Mouse (Mus musculus): ENCODE data around the gene Tmem128. TPM values are rescaled to one million over a fixed set of nuclear protein-coding genes. Genes with fewer than 3 reads are reported as not detected.

Tmem128 gene
- total and polyA plus RNA-seq, 2 experiments from 2014 or later = 46.9 to 50.8 TPM

DNA sequence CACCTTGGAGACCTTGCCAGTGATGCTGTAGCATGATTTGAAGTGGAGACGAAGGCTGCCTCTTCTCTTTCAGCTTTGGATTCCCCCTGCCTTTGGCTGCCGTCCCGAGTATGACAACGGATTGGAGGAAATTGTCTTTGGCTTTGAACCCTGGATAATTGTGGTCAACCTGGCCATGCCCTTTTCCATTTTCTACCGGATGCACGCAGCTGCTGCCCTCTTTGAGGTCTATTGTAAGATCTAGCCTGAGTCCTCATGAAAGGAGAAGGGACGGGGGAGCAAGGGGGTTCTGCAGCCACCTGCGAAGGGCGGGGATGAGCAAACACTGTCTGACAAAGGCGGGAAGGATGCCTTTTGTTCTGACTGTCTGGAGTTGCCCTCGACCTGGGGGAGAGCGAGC, 42.7 kb downstream of the Tmem128 start:
- Histone ChIP-seq H3K4me3 (ENCODE audit: low read depth, low read length) (no peak overlapping the region), H3K27ac (ENCODE audit: low read depth) (no peak overlapping the region), H3K27me3 (ENCODE audit: control insufficient read depth, insufficient read depth, low read length) (no peaks in the 10 kb centered on the region), H3K9me3 (replicated peaks; ENCODE audit: control insufficient read depth, low read length) (no peaks in the 10 kb centered on the region), H3K9ac (replicated peaks; ENCODE audit: low read depth, low read length) (no peak overlapping the region), H3K36me3 (replicated peaks; ENCODE audit: control insufficient read depth, insufficient read depth, low read length) (no peaks in the 10 kb centered on the region), H3K4me2 (ENCODE audit: low read depth, low read length) (no peak overlapping the region), H3K4me1 (ENCODE audit: control insufficient read depth, insufficient read depth) (no peaks in the 10 kb centered on the region)
- WGBS = 48% methylated on average over 12 of the region's 12 CpGs
- ATAC-seq (ENCODE audit: insufficient read depth, low read depth) (no peak), DNase-seq (ENCODE audit: low spot score) (no peak)
- TF ChIP-seq CTCF (IDR thresholded peaks at IDR 0.05; ENCODE audit: low read depth) = no peak

DNA sequence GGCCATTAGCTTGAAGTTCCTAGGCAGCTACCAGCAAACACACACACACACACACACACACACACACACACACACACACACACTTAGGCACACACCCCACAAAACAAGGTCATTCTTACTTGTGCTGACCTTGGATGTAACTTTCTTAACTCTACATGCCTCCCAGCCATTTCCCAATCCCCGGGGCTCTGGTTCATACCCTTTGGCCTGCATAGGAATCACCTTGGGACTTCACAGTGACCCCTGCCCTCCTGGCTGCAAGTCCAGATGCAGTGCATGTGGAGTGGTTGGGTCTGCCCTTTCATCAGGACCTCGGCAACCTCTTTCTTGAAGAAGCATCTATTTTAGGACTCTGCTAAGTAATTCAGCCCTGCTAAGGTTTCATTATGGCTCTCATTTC, 45.3 kb downstream of the Tmem128 start:
- DNase-seq (ENCODE audit: low spot score) (no peak), ATAC-seq (ENCODE audit: insufficient read depth, low read depth) (no peak)
- H3K9me3 ChIP-seq (replicated peaks; ENCODE audit: control insufficient read depth, low read length) = no peaks in the 10 kb centered on the region
- no peak overlapping the region for H3K9ac ChIP-seq (replicated peaks; ENCODE audit: low read depth, low read length)
- peaks cover 13% of the 10 kb centered on the region for H3K27me3 ChIP-seq (ENCODE audit: control insufficient read depth, insufficient read depth, low read length)
- H3K27ac ChIP-seq (ENCODE audit: low read depth) = no peak overlapping the region
- H3K4me3 ChIP-seq (ENCODE audit: low read depth, low read length) = no peak overlapping the region
- no peaks in the 10 kb centered on the region for H3K36me3 ChIP-seq (replicated peaks; ENCODE audit: control insufficient read depth, insufficient read depth, low read length)
- no peak for TF ChIP-seq CTCF (IDR thresholded peaks at IDR 0.05; ENCODE audit: low read depth)
- TF ChIP-seq EP300 (IDR thresholded peaks at IDR 0.05; ENCODE audit: low read depth) = no peak
- no peaks in the 10 kb centered on the region for H3K4me1 ChIP-seq (ENCODE audit: control insufficient read depth, insufficient read depth)
- WGBS = 72% methylated on average over 2 of the region's 2 CpGs
- no peak overlapping the region for H3K4me2 ChIP-seq (ENCODE audit: low read depth, low read length)

DNA sequence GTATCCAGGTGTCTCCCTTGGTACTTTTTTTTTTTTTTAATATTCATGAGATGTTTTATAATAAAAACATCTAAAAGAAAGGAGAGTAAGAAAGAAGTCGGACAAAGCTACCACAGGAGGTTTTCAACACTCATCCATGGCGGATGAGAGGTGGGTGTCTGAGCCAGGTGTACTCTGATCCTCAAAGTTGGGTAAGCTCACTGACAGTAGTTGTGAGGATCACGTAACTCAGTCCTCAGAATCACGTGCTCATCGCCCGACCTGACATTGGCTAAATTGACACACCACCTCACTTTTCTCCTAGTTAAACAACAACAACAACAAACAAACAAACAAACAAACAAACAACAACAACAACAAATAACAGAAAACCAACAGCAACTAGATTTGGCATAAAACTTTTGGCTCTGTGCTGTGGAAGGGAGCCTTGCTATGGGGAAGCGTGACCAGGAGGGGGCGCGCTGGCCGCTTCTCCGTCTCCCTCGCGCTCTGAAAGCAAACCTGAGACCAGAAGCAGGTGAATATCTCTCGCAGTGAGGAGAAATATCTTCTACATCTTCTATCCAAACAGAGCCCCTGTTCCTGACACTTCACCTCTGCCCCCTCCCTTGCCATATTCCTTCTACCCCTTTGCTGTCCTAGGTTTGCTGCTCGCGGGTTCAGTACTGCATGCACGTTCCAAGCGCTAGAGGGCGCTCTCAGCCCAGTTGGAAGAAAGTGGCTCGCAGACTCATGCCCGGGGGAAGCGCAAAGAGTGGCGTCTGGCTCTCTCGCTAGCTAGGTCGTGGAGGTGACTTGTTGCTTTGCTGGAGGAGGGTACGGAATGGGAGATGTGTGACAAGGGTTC, 47.5 kb downstream of the Tmem128 start:
- Histone ChIP-seq H3K9ac (replicated peaks; ENCODE audit: low read depth, low read length) (no peak overlapping the region), H3K27me3 (ENCODE audit: control insufficient read depth, insufficient read depth, low read length) (peaks cover 13% of the 10 kb centered on the region), H3K4me1 (ENCODE audit: control insufficient read depth, insufficient read depth) (no peaks in the 10 kb centered on the region), H3K9me3 (replicated peaks; ENCODE audit: control insufficient read depth, low read length) (no peaks in the 10 kb centered on the region), H3K36me3 (replicated peaks; ENCODE audit: control insufficient read depth, insufficient read depth, low read length) (no peaks in the 10 kb centered on the region), H3K27ac (ENCODE audit: low read depth) (no peak overlapping the region), H3K4me3 (ENCODE audit: low read depth, low read length) (peak overlapping the region; percentile 36), H3K4me2 (ENCODE audit: low read depth, low read length) (peak overlapping the region; percentile 58)
- TF ChIP-seq EP300 (IDR thresholded peaks at IDR 0.05; ENCODE audit: low read depth) = no peak
- peak; percentile 96 for TF ChIP-seq CTCF (IDR thresholded peaks at IDR 0.05; ENCODE audit: low read depth)
- DNase-seq (ENCODE audit: low spot score) = peak; percentile 76
- 9% methylated on average over 26 of the region's 26 CpGs for WGBS
- peak; percentile 86 for ATAC-seq (ENCODE audit: insufficient read depth, low read depth)

DNA sequence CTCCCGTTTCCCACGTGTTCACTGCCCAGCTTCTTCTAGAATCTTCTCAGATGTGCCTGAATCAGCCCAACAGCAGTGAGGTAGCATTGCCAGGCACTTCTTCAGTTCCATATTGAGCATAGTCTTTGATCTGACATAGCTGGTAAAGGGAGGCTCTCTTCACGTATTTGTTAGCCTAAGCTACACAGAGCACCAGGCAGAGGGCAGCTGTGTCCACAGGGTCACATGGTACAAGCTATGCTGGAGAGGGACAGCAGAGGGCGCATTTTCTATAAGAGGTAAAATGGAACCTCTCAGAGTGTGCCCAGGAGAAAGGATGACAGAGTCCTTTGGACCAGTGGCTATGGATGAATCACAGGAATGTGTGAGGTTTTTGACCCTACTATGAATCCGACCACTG, 48.9 kb downstream of the Tmem128 start:
- Histone ChIP-seq H3K27ac (ENCODE audit: low read depth) (no peak overlapping the region), H3K9ac (replicated peaks; ENCODE audit: low read depth, low read length) (no peak overlapping the region), H3K27me3 (ENCODE audit: control insufficient read depth, insufficient read depth, low read length) (peaks cover 13% of the 10 kb centered on the region), H3K4me1 (ENCODE audit: control insufficient read depth, insufficient read depth) (no peaks in the 10 kb centered on the region), H3K9me3 (replicated peaks; ENCODE audit: control insufficient read depth, low read length) (no peaks in the 10 kb centered on the region), H3K4me2 (ENCODE audit: low read depth, low read length) (no peak overlapping the region), H3K36me3 (replicated peaks; ENCODE audit: control insufficient read depth, insufficient read depth, low read length) (no peaks in the 10 kb centered on the region), H3K4me3 (ENCODE audit: low read depth, low read length) (no peak overlapping the region)
- DNase-seq (ENCODE audit: low spot score) (no peak), ATAC-seq (ENCODE audit: insufficient read depth, low read depth) (peak; percentile 67; the same call in 1 of the 2 replicates)
- TF ChIP-seq CTCF (IDR thresholded peaks at IDR 0.05; ENCODE audit: low read depth) (peak; percentile 47), EP300 (IDR thresholded peaks at IDR 0.05; ENCODE audit: low read depth) (no peak)
- 49% methylated on average over 5 of the region's 5 CpGs for WGBS

DNA sequence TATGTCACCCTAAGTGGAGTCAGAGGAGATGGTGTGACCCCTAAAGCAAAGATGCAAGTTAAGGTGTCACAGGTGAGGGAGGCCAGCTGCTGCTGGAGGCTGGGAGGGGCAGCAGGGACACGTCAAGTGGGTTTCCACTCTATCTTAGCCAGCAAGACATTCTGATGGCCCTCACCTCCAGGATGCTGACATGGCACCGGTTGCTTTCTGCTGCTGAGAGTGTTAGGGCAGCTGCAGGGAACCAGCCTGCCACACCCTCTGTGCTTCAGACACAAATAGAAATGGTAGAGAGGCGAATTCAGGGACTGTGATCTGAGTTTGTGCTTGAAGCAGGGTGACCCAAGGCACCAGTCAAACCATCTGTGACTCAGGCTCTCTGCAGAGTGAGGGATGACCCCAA, 49.8 kb downstream of the Tmem128 start:
- no peak overlapping the region for H3K4me3 ChIP-seq (ENCODE audit: low read depth, low read length)
- no peak overlapping the region for H3K27ac ChIP-seq (ENCODE audit: low read depth)
- H3K27me3 ChIP-seq (ENCODE audit: control insufficient read depth, insufficient read depth, low read length) = peaks cover 13% of the 10 kb centered on the region
- H3K36me3 ChIP-seq (replicated peaks; ENCODE audit: control insufficient read depth, insufficient read depth, low read length) = no peaks in the 10 kb centered on the region
- H3K4me1 ChIP-seq (ENCODE audit: control insufficient read depth, insufficient read depth) = no peaks in the 10 kb centered on the region
- no peak overlapping the region for H3K4me2 ChIP-seq (ENCODE audit: low read depth, low read length)
- no peak for TF ChIP-seq CTCF (IDR thresholded peaks at IDR 0.05; ENCODE audit: low read depth)
- TF ChIP-seq EP300 (IDR thresholded peaks at IDR 0.05; ENCODE audit: low read depth) = no peak
- no peak overlapping the region for H3K9ac ChIP-seq (replicated peaks; ENCODE audit: low read depth, low read length)
- no peak for DNase-seq (ENCODE audit: low spot score)
- 45% methylated on average over 3 of the region's 3 CpGs for WGBS
- no peak for ATAC-seq (ENCODE audit: insufficient read depth, low read depth)
- no peaks in the 10 kb centered on the region for H3K9me3 ChIP-seq (replicated peaks; ENCODE audit: control insufficient read depth, low read length)

Other genes starting within 250 kb of the Tmem128 start
- 15.7 and 17.5 TPM in 2 replicates for gene Stx18, start 221.4 kb upstream of the Tmem128 start, total RNA-seq (2014; rRNA removed; ENCODE audit: low replicate concordance)
- 25.6 and 25.8 TPM in 2 replicates for gene Stx18, start 221.4 kb upstream of the Tmem128 start, polyA plus RNA-seq (2015; fragmentation: Nextera tagmentation; extraction: Ambion mirVana)
- 9.0 and 29.2 TPM in 2 replicates for gene Nsg1, start 100.3 kb upstream of the Tmem128 start, total RNA-seq (2014; rRNA removed; ENCODE audit: low replicate concordance)
- 12.5 and 14.7 TPM in 2 replicates for gene Nsg1, start 100.3 kb upstream of the Tmem128 start, polyA plus RNA-seq (2015; fragmentation: Nextera tagmentation; extraction: Ambion mirVana)
- gene Zbtb49, start 39.7 kb upstream of the Tmem128 start, total RNA-seq (2014; rRNA removed; ENCODE audit: low replicate concordance) = 6.4 and 15.3 TPM in 2 replicates
- gene Zbtb49, start 39.7 kb upstream of the Tmem128 start, polyA plus RNA-seq (2015; fragmentation: Nextera tagmentation; extraction: Ambion mirVana) = 4.4 TPM in 2 replicates
- gene Lyar, start 39.7 kb upstream of the Tmem128 start, total RNA-seq (2014; rRNA removed; ENCODE audit: low replicate concordance) = 5.6 and 13.6 TPM in 2 replicates
- 36.5 and 42.1 TPM in 2 replicates for gene Lyar, start 39.7 kb upstream of the Tmem128 start, polyA plus RNA-seq (2015; fragmentation: Nextera tagmentation; extraction: Ambion mirVana)
- gene Otop1, start 15.8 kb downstream of the Tmem128 start, total RNA-seq (2014; rRNA removed; ENCODE audit: low replicate concordance) = not detected in 2 replicates
- not detected in 2 replicates for gene Otop1, start 15.8 kb downstream of the Tmem128 start, polyA plus RNA-seq (2015; fragmentation: Nextera tagmentation; extraction: Ambion mirVana)
- gene Drd5, start 59.2 kb downstream of the Tmem128 start, total RNA-seq (2014; rRNA removed; ENCODE audit: low replicate concordance) = not detected in 2 replicates
- not detected in 2 replicates for gene Drd5, start 59.2 kb downstream of the Tmem128 start, polyA plus RNA-seq (2015; fragmentation: Nextera tagmentation; extraction: Ambion mirVana)
- 0.23 and 4.3 TPM in 2 replicates for gene Slc2a9, start 243.0 kb downstream of the Tmem128 start, total RNA-seq (2014; rRNA removed; ENCODE audit: low replicate concordance)
- 0.61 and 0.74 TPM in 2 replicates for gene Slc2a9, start 243.0 kb downstream of the Tmem128 start, polyA plus RNA-seq (2015; fragmentation: Nextera tagmentation; extraction: Ambion mirVana)

Data from heart, postnatal 0 days (tissue).